Mouse (Mus musculus) midbrain, postnatal 0 days (tissue): ENCODE data around the gene H2afy2. TPM values are rescaled to one million over a fixed set of nuclear protein-coding genes. Genes with fewer than 3 reads are reported as not detected.

Experiments
- ATAC-seq: fragments of 200-750 bp; cut with Nextera tagmentation; 2 replicates; pipeline ENCODE4 v1.8.0; 2017; ENCODE audit warnings: moderate number of reproducible peaks, mild to moderate bottlenecking, moderate TSS enrichment, moderate library complexity; ENCODE audit not compliant: low FRiP score
- DNase-seq: peaks from one replicate; pipeline ENCODE4 v3.0.0-alpha.2; 2015; ENCODE audit warnings: low spot score
- H3K27ac ChIP-seq: fragments of 300-500 bp; sonication (generic); 2 replicates; pipeline ENCODE4 v1.5.1; 2014; ENCODE audit warnings: low read depth, mild to moderate bottlenecking, low read length, mixed read lengths
- H3K27me3 ChIP-seq: fragments of 300-500 bp; sonication (generic); 2 replicates; pipeline ENCODE4 v1.6.1; 2014; ENCODE audit warnings: low read length, control low read depth, mixed read lengths; ENCODE audit not compliant: insufficient read depth
- H3K36me3 ChIP-seq: fragments of 300-500 bp; sonication (generic); 2 replicates; pipeline ENCODE4 v1.6.1; 2014; ENCODE audit warnings: low read length, control low read depth, mixed read lengths; ENCODE audit not compliant: insufficient read depth
- H3K4me1 ChIP-seq: fragments of 300-500 bp; sonication (generic); 2 replicates; pipeline ENCODE4 v1.6.1; 2014; ENCODE audit warnings: mild to moderate bottlenecking, control low read depth, antibody characterized with exemption, low read length, mixed read lengths; ENCODE audit not compliant: insufficient read depth
- H3K4me2 ChIP-seq: fragments of 300-500 bp; sonication (generic); 2 replicates; pipeline ENCODE4 v1.6.1; 2014; ENCODE audit warnings: low read depth, mild to moderate bottlenecking, low read length, mixed read lengths; ENCODE audit not compliant: poor library complexity, severe bottlenecking
- H3K4me3 ChIP-seq: fragments of 300-500 bp; sonication (generic); 2 replicates; pipeline ENCODE4 v1.5.1; 2014; ENCODE audit warnings: low read depth, mild to moderate bottlenecking, low read length, moderate library complexity
- H3K9ac ChIP-seq: fragments of 300-500 bp; sonication (generic); replicated peaks from 2 replicates; pipeline ENCODE4 v1.6.1; 2014; ENCODE audit warnings: mild to moderate bottlenecking, low read length, moderate library complexity, mixed read lengths; ENCODE audit not compliant: poor library complexity, severe bottlenecking
- H3K9me3 ChIP-seq: fragments of 300-500 bp; sonication (generic); 2 replicates; pipeline ENCODE4 v1.6.1; 2016; ENCODE audit warnings: low read length, control low read depth
- CTCF ChIP-seq: IDR thresholded peaks from 2 replicates; pipeline ENCODE4 v1.5.1; 2016; ENCODE audit warnings: antibody characterized with exemption, mild to moderate bottlenecking
- WGBS: fragments of 180-500 bp; shearing (Covaris S2); extraction: QIAGEN DNeasy Blood & Tissue Kit; methylation state at CpG from one replicate; pipeline ENCODE4 v1.1.7; 2014; 5-methylcytosine and 5-hydroxymethylcytosine counted together
- polyA plus RNA-seq: library from polyadenylated mRNA; unstranded; fragments of >200 nt; fragmentation: Nextera tagmentation; extraction: Ambion mirVana; gene quantifications from 2 replicates; pipeline ENCODE4 v1.2.1, GENCODE M21; 2015
- total RNA-seq: library from RNA; depleted of rRNA; stranded (reverse); fragments of >200 nt; gene quantifications from 2 replicates; pipeline ENCODE4 v1.2.3, GENCODE M21; 2014

H2afy2 gene
- total and polyA plus RNA-seq, 2 experiments from 2014 or later = 123 to 206 TPM

GRCm38 (mm10) chr10:61781461-61782128 is 2.4 kb downstream of the H2afy2 start:
- Histone ChIP-seq H3K36me3 (no peaks in the 10 kb centered on the region), H3K9ac (no peak overlapping the region; the same call in 1 of the 2 replicates), H3K4me2 (peak overlapping the region; percentile 59), H3K4me1 (peaks cover 4% of the 10 kb centered on the region; the same call in 1 of the 2 replicates), H3K4me3 (peak overlapping the region; percentile 87), H3K27me3 (no peaks in the 10 kb centered on the region), H3K27ac (peak overlapping the region; percentile 100; the same call in 1 of the 2 replicates), H3K9me3 (no peaks in the 10 kb centered on the region)
- WGBS = 23% methylated on average over 8 of the region's 9 CpGs
- DNase-seq = no peak
- ATAC-seq = no peak
- TF ChIP-seq CTCF = peak; percentile 16; the same call in 1 of the 2 replicates

GRCm38 (mm10) chr10:61766806-61767205 is 17.1 kb downstream of the H2afy2 start:
- Histone ChIP-seq H3K9ac (no peak overlapping the region), H3K4me3 (no peak overlapping the region), H3K4me1 (no peaks in the 10 kb centered on the region; the same call in 1 of the 2 replicates), H3K4me2 (no peak overlapping the region), H3K9me3 (no peaks in the 10 kb centered on the region), H3K27ac (no peak overlapping the region), H3K27me3 (no peaks in the 10 kb centered on the region), H3K36me3 (no peaks in the 10 kb centered on the region)
- ATAC-seq = no peak
- no peak for DNase-seq
- TF ChIP-seq CTCF = no peak
- 61% methylated on average over 6 of the region's 6 CpGs for WGBS

- Histone ChIP-seq H3K4me1 (no peaks in the 10 kb centered on the region; the same call in 1 of the 2 replicates), H3K27me3 (no peaks in the 10 kb centered on the region), H3K4me3 (no peak overlapping the region), H3K9me3 (no peaks in the 10 kb centered on the region), H3K36me3 (no peaks in the 10 kb centered on the region), H3K27ac (no peak overlapping the region), H3K4me2 (no peak overlapping the region), H3K9ac (no peak overlapping the region)
- 14% methylated on average over 5 of the region's 5 CpGs for WGBS
- DNase-seq = peak; percentile 37
- ATAC-seq = peak; percentile 27; the same call in 1 of the 2 replicates
- TF ChIP-seq CTCF = no peak
These were observed 18.4 kb downstream of the H2afy2 start for GRCm38 (mm10) chr10:61765558-61765957.

GRCm38 (mm10) chr10:61764689-61765088 is 19.3 kb downstream of the H2afy2 start:
- DNase-seq (peak; percentile 52), ATAC-seq (no peak)
- TF ChIP-seq CTCF = no peak
- Histone ChIP-seq H3K27me3 (no peaks in the 10 kb centered on the region), H3K27ac (no peak overlapping the region), H3K9ac (no peak overlapping the region), H3K4me3 (no peak overlapping the region), H3K4me1 (no peaks in the 10 kb centered on the region; the same call in 1 of the 2 replicates), H3K9me3 (no peaks in the 10 kb centered on the region), H3K4me2 (no peak overlapping the region), H3K36me3 (no peaks in the 10 kb centered on the region)
- WGBS = 57% methylated on average over 8 of the region's 8 CpGs

- no peaks in the 10 kb centered on the region for H3K9me3 ChIP-seq
These were observed 24.1 kb downstream of the H2afy2 start for GRCm38 (mm10) chr10:61759869-61760268.

GRCm38 (mm10) chr10:61758904-61759303 is 25.0 kb downstream of the H2afy2 start:
- no peak overlapping the region for H3K9ac ChIP-seq
- no peaks in the 10 kb centered on the region for H3K4me1 ChIP-seq
- peaks cover 10% of the 10 kb centered on the region for H3K36me3 ChIP-seq
- no peak overlapping the region for H3K4me3 ChIP-seq
- 100% methylated on average over 2 of the region's 2 CpGs for whole genome bisulfite sequencing
- no peak for DNase-seq
- no peaks in the 10 kb centered on the region for H3K27me3 ChIP-seq
- no peak for TF ChIP-seq CTCF
- no peak for ATAC-seq
- no peaks in the 10 kb centered on the region for H3K9me3 ChIP-seq
- H3K27ac ChIP-seq = no peak overlapping the region
- H3K4me2 ChIP-seq = no peak overlapping the region

More at GRCm38 (mm10) chr10:61759869-61760268, 24.1 kb downstream of the H2afy2 start:
- Histone ChIP-seq H3K9ac (no peak overlapping the region), H3K27ac (no peak overlapping the region), H3K27me3 (no peaks in the 10 kb centered on the region), H3K36me3 (peaks cover 10% of the 10 kb centered on the region), H3K4me3 (no peak overlapping the region), H3K4me2 (no peak overlapping the region), H3K4me1 (no peaks in the 10 kb centered on the region)
- WGBS = 67% methylated on average over 6 of the region's 6 CpGs
- no peak for TF ChIP-seq CTCF
- ATAC-seq = no peak
- DNase-seq = no peak
